Mouse (Mus musculus) Patski (cell line): ENCODE measurements around the gene Cd82. TPM values are rescaled to one million over a fixed set of nuclear protein-coding genes. Genes with fewer than 3 reads are reported as not detected.

ENCODE experiments used
- ATAC-seq: fragments of 100-300 bp; one replicate; pipeline ENCODE4 v1.8.0; 2021
- CTCF ChIA-PET: fragments of 350-600 bp; sonication (Branson Sonifier 250); formaldehyde crosslinking; loops from one replicate; lab custom pipeline; 2022; ENCODE audit warnings: inconsistent platforms; lab: Charles Lee
- POLR2A ChIA-PET: fragments of 350-600 bp; sonication (Branson Sonifier 250); formaldehyde crosslinking; loops from one replicate; lab custom pipeline; 2022; ENCODE audit warnings: antibody characterized with exemption, inconsistent platforms; lab: Charles Lee
- DNase-seq: peaks from one replicate; pipeline ENCODE4 v3.0.0-alpha.2; 2011; ENCODE audit warnings: low read depth, low spot score
- H3K27me3 ChIP-seq: fragments of 371-371 bp; one replicate; pipeline ENCODE4 v1.5.1; 2021
- CTCF ChIP-seq: fragments of 100-300 bp; IDR thresholded peaks from one replicate; pipeline ENCODE4 v1.5.1; 2021
- in situ Hi-C: fragments of 300-500 bp; cut with MboI; formaldehyde crosslinking; loops from 3 replicates; pipeline ENCODE4 v1.11.1; 2018; ENCODE audit warnings: low pct_unique_long_range_greater_than_20kb, mixed read lengths
- polyA plus RNA-seq: library from polyadenylated mRNA; unstranded; gene quantifications from one replicate; pipeline ENCODE4 v1.2.3, GENCODE M21; 2021

Cd82 gene
- polyA plus RNA-seq, 1 experiment from 2014 or later, result 63.2 TPM

DNA sequence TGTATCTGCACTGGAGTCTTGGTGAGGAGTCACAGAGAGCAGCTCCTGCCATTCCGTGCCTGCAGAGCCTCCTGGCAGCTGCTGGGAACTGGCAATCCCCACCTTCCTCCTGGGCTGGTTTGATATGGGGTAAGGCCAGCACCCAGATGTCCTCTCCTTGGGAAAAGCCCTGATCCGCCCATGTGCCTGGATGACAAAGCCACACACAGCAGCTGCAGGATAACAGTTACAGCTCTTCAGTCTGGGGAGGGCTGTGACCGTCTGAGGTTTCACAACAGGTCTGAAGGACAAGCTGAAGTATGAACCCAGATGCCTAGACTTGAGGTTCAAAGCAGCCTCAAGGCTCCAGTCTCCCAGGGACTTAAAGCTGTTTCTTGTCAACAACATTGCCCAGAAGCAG is 6.8 kb downstream of the Cd82 start:
- DNase-seq (no peak), ATAC-seq (no peak)
- in situ Hi-C loops, result no loop called here

DNA sequence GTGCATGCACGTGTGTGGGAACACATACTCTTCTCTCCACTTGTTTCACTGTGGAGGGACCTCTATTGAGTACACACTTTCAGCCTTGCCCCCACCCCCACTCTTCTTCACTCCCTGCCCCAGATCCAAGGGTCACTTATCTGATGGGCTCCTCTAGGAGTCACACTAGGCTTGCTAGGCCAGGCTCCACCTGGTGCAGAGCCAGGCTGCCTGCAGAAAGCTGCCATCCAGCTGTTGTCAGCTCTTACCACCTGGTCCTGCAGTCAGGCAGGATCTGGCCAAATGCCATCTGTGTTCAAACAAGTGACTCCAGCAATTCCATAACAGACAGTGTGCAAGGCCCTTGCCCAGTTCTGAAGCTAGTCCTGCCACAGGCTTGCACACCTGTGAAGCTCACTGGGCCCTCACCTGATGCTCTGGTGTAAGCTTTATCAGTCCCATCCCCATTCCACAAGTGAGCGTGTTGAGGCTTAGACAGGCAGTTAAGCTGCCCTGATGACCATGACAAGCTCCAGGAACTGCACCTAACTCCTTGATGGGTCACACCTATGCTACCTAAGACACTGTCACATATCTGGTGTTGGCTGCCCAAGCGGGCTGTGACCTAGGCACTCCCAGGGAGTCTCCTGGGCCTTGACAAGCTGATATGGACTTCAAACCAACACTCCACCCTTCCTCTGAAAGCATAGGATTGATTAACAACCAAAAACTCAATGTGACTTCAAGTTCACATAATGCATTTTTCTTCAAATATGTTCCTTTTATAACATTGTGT is 7.9 kb downstream of the Cd82 start:
- ATAC-seq (no peak), DNase-seq (no peak)
- POLR2A ChIA-PET, result no interaction called here
- no peak for TF ChIP-seq CTCF
- CTCF ChIA-PET, result interaction anchor here (1.1 kb wide), 1 partner anchor 22 kb away, joined by 3 read pairs; no protein-coding TSS in a partner anchor
- in situ Hi-C loops, result no loop called here
- H3K27me3 ChIP-seq, result no peaks in the 10 kb centered on the region

More for the DNA sequence above, 6.8 kb downstream of the Cd82 start:
- POLR2A ChIA-PET, result interaction anchor here (1.2 kb wide), 1 partner anchor 26 kb away, joined by 3 read pairs; no protein-coding TSS in a partner anchor
- H3K27me3 ChIP-seq, result no peaks in the 10 kb centered on the region
- no peak for TF ChIP-seq CTCF
- CTCF ChIA-PET, result interaction anchor here (0.8 to 3.4 kb wide), 2 partner anchors 12 to 13 kb away, joined by 4 to 24 read pairs; no protein-coding TSS in a partner anchor

DNA sequence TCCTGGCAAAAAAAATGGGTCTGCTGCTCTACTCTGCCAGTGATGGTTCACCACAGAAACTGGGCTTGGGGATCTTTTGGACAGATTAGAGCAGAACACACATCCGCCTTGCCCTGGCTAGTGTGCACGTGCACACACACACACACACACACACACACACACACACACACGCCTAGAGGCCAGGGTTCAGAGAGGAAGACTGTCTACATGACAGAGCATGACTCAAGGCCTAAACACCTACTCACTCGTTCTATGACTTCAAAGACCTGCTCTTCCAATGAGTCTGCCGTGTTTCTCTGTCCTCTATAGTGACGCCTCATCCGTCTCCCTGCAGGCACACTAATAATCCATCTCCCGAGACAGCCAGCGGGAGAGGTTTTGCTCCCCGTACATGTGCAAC is 8.6 kb downstream of the Cd82 start:
- in situ Hi-C loops, result no loop called here
- no peak for TF ChIP-seq CTCF
- no peak for ATAC-seq
- no peaks in the 10 kb centered on the region for H3K27me3 ChIP-seq
- ChIA-PET POLR2A (no interaction called here), CTCF (interaction anchor here (1.1 kb wide), 1 partner anchor 21 kb away, joined by 3 read pairs; no protein-coding TSS in a partner anchor)
- no peak for DNase-seq

DNA sequence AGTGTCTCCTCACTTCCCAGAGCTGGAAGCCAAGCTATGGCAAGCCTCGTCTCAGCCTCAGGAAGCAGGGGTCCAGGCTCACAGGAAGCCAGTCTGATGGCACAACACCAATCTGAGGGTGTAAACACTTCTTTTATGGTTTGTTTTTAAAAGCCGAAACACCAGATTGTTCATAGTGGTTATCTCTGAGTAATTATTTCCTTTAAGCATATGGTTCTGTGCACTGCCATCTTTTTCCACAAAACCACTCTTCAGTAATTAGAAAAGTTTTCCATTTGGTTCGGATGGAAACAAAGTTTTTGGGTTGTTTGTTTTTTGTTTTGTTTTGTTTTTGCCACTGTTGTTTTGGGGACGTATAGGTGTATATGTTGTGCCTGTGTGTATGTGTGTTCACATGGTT is 9.9 kb downstream of the Cd82 start:
- ATAC-seq (no peak), DNase-seq (no peak)
- ChIA-PET POLR2A (no interaction called here), CTCF (interaction anchor here (0.8 kb wide), 1 partner anchor 12 kb away, joined by 3 read pairs; no protein-coding TSS in a partner anchor)
- in situ Hi-C loops, result no loop called here
- no peak for TF ChIP-seq CTCF
- no peaks in the 10 kb centered on the region for H3K27me3 ChIP-seq

DNA sequence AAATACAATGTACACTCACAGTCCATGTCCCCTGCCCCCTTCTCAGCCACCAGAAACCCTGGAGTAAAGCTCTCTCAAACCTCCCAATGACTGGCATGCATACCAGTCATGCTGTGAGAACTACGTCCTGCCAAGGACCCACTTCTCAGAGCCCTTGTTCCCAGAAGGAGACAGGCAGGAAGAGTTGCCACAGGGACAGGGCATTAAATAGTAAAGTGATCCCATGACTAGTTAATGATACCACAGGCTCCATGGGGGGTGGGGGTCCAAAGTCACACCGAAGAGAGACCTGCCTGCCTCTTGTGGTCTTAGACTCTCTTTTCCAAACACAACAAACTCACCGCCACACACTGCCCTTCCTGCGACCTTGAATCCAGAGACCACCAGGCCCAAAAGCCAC is 10.4 kb downstream of the Cd82 start:
- no peak for TF ChIP-seq CTCF

DNA sequence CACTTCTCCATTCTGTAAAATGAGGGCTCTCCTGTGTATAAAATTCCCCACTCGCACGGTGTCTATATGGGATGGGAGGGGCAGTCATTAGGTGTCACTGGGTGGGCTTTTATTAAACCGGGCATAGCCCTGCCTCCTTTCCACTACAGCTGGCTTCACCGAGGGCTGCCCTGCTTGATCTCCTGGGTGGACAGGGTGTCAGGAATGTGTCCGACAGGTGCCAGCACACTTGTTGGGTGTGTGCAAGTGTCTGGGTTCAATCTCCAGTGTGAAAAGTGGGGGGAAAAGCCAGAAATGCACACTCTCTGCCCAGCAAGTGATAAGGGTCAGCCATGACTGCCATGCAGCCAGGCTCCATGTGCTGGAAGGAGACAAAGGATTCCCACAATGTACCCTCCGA is 10.9 kb downstream of the Cd82 start:
- ChIA-PET CTCF (interaction anchor here (0.8 to 1.5 kb wide), 3 partner anchors 11 to 361 kb away, joined by 3 to 4 read pairs (median 3); no protein-coding TSS in a partner anchor), POLR2A (no interaction called here)
- no peaks in the 10 kb centered on the region for H3K27me3 ChIP-seq
- no peak for DNase-seq
- in situ Hi-C loops, result no loop called here
- no peak for ATAC-seq
- TF ChIP-seq CTCF, result no peak

More for the DNA sequence above, 10.4 kb downstream of the Cd82 start:
- ChIA-PET CTCF (interaction anchor here (0.8 kb wide), 1 partner anchor 11 kb away, joined by 3 read pairs; no protein-coding TSS in a partner anchor), POLR2A (no interaction called here)
- no peaks in the 10 kb centered on the region for H3K27me3 ChIP-seq
- in situ Hi-C loops, result no loop called here
- no peak for ATAC-seq
- DNase-seq, result no peak

DNA sequence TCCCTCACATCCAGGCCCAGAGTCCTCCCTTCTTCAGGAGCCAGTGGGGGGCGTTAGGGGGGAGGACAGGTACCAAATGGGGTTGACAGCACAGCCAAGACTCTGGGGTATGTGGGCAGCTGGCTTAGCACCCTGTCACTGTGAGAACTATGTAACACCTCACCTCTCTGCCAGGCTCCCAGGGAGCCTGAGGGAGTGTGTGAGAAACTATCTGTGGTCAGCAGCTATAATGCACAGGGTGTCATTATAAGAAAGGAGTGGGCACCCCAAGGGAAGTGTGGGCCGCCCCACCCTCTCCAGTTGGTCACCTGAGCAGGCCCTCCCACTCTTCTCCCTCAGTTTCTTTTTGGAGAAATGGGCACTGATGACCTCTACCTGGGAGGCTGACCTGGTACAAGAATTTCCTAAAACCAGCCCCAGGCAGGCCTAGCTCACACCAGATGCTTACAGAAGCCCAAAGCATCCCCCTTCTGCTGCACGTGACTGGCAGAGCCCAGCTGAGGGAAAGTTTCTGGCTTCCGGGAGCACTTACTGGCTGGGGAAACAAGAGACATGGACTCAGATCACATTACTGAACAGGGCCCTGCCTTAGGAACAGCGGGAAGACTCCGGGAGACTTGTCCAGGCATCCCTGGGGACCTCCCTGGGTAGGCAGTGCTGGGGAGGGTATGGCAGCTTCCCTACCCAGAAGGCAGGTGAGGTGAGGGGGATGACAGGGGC is 11.6 kb downstream of the Cd82 start:
- no peaks in the 10 kb centered on the region for H3K27me3 ChIP-seq
- ATAC-seq (no peak), DNase-seq (no peak)
- POLR2A ChIA-PET, result no interaction called here
- CTCF ChIA-PET, result interaction anchor here (0.8 to 1.5 kb wide), 3 partner anchors 11 to 362 kb away, joined by 3 to 4 read pairs (median 4); no protein-coding TSS in a partner anchor
- in situ Hi-C loops, result no loop called here
- no peak for TF ChIP-seq CTCF

DNA sequence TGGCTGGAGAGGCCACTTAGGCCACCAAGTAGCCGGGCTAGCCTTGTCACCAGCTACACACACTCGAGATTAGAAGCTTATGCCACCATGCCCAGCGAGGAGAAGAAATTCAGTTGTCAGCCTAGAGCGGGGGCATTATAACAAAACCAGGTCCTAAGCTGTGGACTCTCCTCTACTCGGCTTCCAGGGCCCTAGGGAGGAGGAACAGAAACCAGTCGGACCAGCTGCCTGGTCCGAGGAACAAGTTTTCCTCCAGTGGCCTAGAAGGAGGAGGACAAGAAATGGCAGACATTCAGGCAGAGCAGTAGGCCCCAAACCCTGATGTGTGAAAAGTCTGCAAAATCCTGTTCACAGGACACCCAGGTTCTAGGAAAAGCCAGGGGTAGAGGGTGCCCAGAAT is 12.2 kb downstream of the Cd82 start:
- no peak for TF ChIP-seq CTCF
- H3K27me3 ChIP-seq, result no peaks in the 10 kb centered on the region
- no peak for DNase-seq
- ChIA-PET POLR2A (no interaction called here), CTCF (interaction anchor here (1.2 to 1.5 kb wide), 2 partner anchors 10 to 30 kb away, joined by 4 read pairs; no protein-coding TSS in a partner anchor)
- no peak for ATAC-seq
- in situ Hi-C loops, result no loop called here

DNA sequence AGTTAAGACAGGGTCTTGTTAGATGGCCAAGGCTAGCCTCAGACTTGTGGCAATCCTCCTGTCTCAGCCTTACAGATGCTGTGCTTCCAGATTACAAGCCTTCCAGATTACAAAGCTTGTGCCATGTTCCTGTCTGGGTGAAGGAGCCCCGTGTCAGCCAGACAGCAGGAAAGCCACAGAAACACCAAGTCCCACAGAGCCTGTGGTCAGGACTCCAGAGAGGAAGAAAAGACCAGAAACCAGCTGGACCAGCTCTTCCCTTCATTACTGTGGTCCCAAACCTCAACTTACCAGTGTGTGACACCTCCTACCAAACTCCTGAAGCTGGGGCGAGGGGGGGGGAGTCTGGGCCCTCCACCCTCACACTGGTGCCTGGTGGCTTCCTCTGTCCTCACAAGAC is 13.3 kb downstream of the Cd82 start:
- in situ Hi-C loops, result no loop called here
- TF ChIP-seq CTCF, result no peak

DNA sequence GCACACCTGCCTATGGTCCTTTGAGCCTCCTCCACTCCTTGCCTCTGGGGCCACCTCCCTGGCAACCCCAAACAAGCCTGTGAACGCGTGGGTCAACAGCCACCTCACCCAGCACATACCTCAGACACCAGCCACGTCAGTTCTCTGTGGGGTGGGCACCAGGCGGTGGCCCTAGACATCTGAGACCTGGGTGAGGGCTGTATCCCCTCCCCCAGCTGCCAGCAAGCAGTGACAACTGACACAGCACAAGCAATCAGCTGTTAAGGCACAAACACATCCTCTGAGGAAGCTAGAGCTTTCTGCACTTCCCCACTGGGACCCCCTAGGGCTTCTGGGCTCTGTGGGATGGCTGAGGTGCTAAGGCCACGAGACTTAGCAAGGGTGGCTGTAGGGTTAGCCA is 14.2 kb downstream of the Cd82 start:
- POLR2A ChIA-PET, result no interaction called here
- CTCF ChIA-PET, result interaction anchor here (1.5 to 2.0 kb wide), 2 partner anchors 14 to 22 kb away, joined by 5 read pairs; partner anchors contain the start of gene Cd82
- in situ Hi-C loops, result no loop called here
- H3K27me3 ChIP-seq, result no peaks in the 10 kb centered on the region
- no peak for DNase-seq
- ATAC-seq, result no peak
- TF ChIP-seq CTCF, result no peak

More for the DNA sequence above, 13.3 kb downstream of the Cd82 start:
- no peaks in the 10 kb centered on the region for H3K27me3 ChIP-seq
- ATAC-seq, result no peak
- DNase-seq, result no peak
- ChIA-PET POLR2A (no interaction called here), CTCF (interaction anchor here (1.5 kb wide), 1 partner anchor 21 kb away, joined by 5 read pairs; no protein-coding TSS in a partner anchor)
